Mouse (Mus musculus) small intestine, adult 2 months (tissue): ENCODE measurements around the gene Commd6. TPM values are rescaled to one million over a fixed set of nuclear protein-coding genes. Genes with fewer than 3 reads are reported as not detected.
A peak's percentile ranks its signal among the peaks of the same experiment; 100 is the strongest.

Experiments
- H3K27ac ChIP-seq: fragments of 200-500 bp; 2 replicates; pipeline ENCODE4 v1.5.1; 2012; ENCODE audit warnings: low read depth, low read length, control low read depth, inconsistent platforms; ENCODE audit not compliant: insufficient read depth
- H3K27me3 ChIP-seq: fragments of 200-500 bp; 2 replicates; pipeline ENCODE4 v1.6.1; 2012; ENCODE audit warnings: mild to moderate bottlenecking, moderate library complexity, low read length, inconsistent platforms; ENCODE audit not compliant: control insufficient read depth, insufficient read depth
- H3K36me3 ChIP-seq: fragments of 200-500 bp; 2 replicates; pipeline ENCODE4 v1.6.1; 2012; ENCODE audit warnings: mild to moderate bottlenecking, low read length, control low read depth, inconsistent platforms; ENCODE audit not compliant: control insufficient read depth, insufficient read depth
- H3K4me1 ChIP-seq: fragments of 200-500 bp; 2 replicates; pipeline ENCODE4 v1.6.1; 2012; ENCODE audit warnings: low read length, inconsistent platforms, mixed read lengths; ENCODE audit not compliant: control insufficient read depth, insufficient read depth, insufficient read length
- H3K4me3 ChIP-seq: fragments of 200-500 bp; 2 replicates; pipeline ENCODE4 v1.5.1; 2012; ENCODE audit warnings: low read depth, mild to moderate bottlenecking, control low read depth, inconsistent platforms, low read length, moderate library complexity
- CTCF ChIP-seq: fragments of 200-500 bp; IDR thresholded peaks from 2 replicates; pipeline ENCODE4 v1.5.1; 2012; ENCODE audit warnings: low read depth, mild to moderate bottlenecking, control low read depth, inconsistent platforms, low read length, moderate library complexity, mixed read lengths; ENCODE audit not compliant: insufficient replicate concordance, insufficient read length; ENCODE audit errors: extremely low read depth
- POLR2A ChIP-seq: fragments of 200-500 bp; IDR thresholded peaks from 2 replicates; pipeline ENCODE4 v1.6.1; 2012; ENCODE audit warnings: low read depth, mild to moderate bottlenecking, control low read depth, inconsistent platforms, low read length, moderate library complexity
- WGBS: fragments of 180-500 bp; shearing (Covaris S2); methylation state at CpG from one replicate; pipeline ENCODE4 v1.1.7; 2018; 5-methylcytosine and 5-hydroxymethylcytosine counted together
- polyA plus RNA-seq: library from polyadenylated mRNA; depleted of rRNA; stranded (reverse); fragments of >200 nt; gene quantifications from 2 replicates; pipeline ENCODE4 v1.2.3, GENCODE M21; 2012

Gene Commd6
- polyA plus RNA-seq, 1 experiment, result 9.2 TPM

DNA sequence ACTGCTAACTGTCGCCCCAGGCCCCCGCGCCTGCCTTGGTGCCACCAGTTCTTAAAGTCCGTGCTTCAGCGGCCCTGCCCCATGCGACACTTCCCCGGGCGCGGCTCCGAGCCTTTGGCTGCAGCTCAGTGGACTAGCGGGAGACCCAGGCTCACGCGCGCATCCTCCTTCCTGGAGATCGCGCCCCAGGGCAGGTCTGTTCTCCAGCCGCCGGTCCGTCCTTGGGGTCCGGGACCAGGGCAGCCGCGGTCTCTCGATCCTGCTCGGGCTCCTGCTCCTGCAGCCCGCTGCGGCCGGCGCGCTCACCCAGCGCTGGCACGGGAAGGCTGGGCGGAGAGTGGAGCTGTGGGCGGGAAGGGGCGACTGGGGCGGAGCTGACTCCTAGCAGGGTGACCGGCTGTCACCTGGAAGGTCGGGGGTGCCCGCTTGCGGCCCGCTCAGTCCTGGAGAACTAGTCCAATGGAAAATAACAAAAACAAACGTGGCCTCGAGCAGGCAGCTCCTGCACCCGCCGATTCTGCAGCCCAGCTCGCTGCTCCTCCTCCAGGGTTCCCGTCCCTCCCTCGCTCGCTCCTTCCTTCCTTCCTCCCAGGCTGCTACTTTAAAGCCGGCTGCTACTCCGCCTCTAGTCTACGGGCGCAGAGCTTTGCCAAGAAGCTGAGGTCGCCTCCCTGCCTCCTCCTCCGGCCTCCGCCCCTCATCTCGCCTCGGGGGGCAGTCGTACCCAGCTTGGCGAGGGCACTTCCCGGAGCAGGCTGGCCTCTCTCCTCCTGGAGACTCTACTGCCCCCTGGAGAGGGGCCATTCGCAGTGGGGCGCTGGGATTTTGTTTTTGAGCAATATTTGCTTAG, 31.7 kb downstream of the Commd6 start, which contains the start of gene Tbc1d4:
Tbc1d4 (minus strand) TSS at position 673 of the 850 bp plus-strand sequence.
- Histone ChIP-seq H3K27ac (peak within 1 kb of the TSS; percentile 26; the same call in 1 of the 2 replicates), H3K36me3 (no peaks in the 10 kb centered on the region), H3K4me3 (peak within 1 kb of the TSS; percentile 72), H3K27me3 (peaks cover 9% of the 10 kb centered on the region; the same call in 1 of the 2 replicates), H3K4me1 (peaks cover 8% of the 10 kb centered on the region; the same call in 1 of the 2 replicates)
- TF ChIP-seq CTCF (peak; percentile 57; the same call in 1 of the 2 replicates), POLR2A (0 out of 2 replicates have a peak, but pooled peaks have one; percentile 14)
- under 1% methylated on average over 62 of the region's 62 CpGs for WGBS

- H3K36me3 ChIP-seq, result no peaks in the 10 kb centered on the region
- H3K27ac ChIP-seq, result no peak overlapping the region
- H3K4me3 ChIP-seq, result peak overlapping the region; percentile 72
- TF ChIP-seq CTCF, result no peak
- TF ChIP-seq POLR2A, result no peak
- H3K27me3 ChIP-seq, result peaks cover 9% of the 10 kb centered on the region; the same call in 1 of the 2 replicates
- H3K4me1 ChIP-seq, result peaks cover 8% of the 10 kb centered on the region; the same call in 1 of the 2 replicates
- WGBS, result under 1% methylated on average over 62 of the region's 62 CpGs
Measured at GRCm38 (mm10) chr14:101607631-101608518, 32.6 kb downstream of the Commd6 start.

- Histone ChIP-seq H3K27me3 (peaks cover 9% of the 10 kb centered on the region; the same call in 1 of the 2 replicates), H3K36me3 (no peaks in the 10 kb centered on the region), H3K27ac (no peak overlapping the region), H3K4me3 (no peak overlapping the region), H3K4me1 (peaks cover 8% of the 10 kb centered on the region; the same call in 1 of the 2 replicates)
- 52% methylated on average over 2 of the region's 2 CpGs for WGBS
- TF ChIP-seq POLR2A (no peak), CTCF (no peak)
Measured at GRCm38 (mm10) chr14:101605843-101606242, 34.6 kb downstream of the Commd6 start.

DNA sequence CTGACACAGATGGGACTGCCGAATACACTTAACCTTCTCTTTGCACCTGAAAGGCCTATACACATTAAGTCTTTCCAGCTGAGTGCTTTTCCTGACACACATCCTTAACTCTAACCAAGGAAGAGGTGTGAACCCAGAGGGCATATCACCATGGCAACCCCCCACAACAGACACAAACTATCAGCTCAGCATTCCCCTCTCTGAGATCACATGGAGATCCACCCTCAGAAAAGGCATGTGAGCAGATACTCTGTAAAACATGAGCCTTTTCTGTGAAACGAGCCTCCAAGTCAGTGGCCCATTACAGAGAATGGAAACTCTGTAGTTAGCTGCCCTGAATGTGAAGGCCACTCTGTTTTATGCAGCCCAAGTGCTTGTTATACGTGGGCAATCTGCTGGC, 37.6 kb downstream of the Commd6 start:
- no peak overlapping the region for H3K4me3 ChIP-seq
- no peak overlapping the region for H3K27ac ChIP-seq
- no peaks in the 10 kb centered on the region for H3K36me3 ChIP-seq
- H3K27me3 ChIP-seq, result peaks cover 5% of the 10 kb centered on the region; the same call in 1 of the 2 replicates
- 0 out of 2 replicates have a peak, but pooled peaks cover 5% of the 10 kb centered on the region for H3K4me1 ChIP-seq
- TF ChIP-seq POLR2A (no peak), CTCF (no peak)
- WGBS, result 71% methylated on average over 3 of the region's 3 CpGs

DNA sequence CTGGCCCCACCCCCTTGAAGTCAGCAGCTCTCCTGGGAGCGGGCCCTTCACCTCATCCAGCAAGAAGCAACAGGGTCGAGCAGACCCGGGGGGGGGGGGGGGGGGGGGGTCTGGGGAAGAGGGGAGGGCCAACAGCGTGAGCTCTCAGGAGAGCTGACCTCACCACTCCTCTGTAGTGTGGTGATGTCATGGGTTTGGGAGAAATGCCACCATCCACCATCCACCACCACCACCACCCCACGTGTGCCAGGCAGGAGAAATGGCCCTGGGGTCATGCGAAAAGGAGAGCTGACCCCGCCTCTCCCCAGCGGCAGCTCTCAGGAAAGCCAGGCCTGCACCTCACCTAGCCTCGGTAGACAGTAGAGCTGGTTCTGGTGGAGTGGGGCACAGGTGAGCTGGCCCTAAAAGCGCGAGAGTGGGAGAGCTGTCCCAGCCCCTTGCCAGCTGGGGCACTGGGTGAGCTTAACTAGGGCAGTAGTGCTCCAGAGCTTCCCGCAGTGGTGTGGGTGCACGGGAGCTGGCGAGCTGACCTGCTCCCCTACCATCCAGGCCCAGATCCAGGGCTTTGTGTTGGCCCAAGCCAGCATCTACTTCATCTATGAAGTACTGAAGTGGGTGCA, 43.3 kb downstream of the Commd6 start:
- Histone ChIP-seq H3K4me1 (no peaks in the 10 kb centered on the region), H3K36me3 (no peaks in the 10 kb centered on the region), H3K27ac (no peak overlapping the region), H3K27me3 (no peaks in the 10 kb centered on the region), H3K4me3 (no peak overlapping the region)
- 88% methylated on average over 14 of the region's 14 CpGs for WGBS
- TF ChIP-seq CTCF (no peak), POLR2A (no peak)

GRCm38 (mm10) chr14:101596691-101597090, 43.8 kb downstream of the Commd6 start:
- H3K27ac ChIP-seq, result no peak overlapping the region
- H3K27me3 ChIP-seq, result no peaks in the 10 kb centered on the region
- no peaks in the 10 kb centered on the region for H3K4me1 ChIP-seq
- H3K4me3 ChIP-seq, result no peak overlapping the region
- no peak for TF ChIP-seq CTCF
- no peak for TF ChIP-seq POLR2A
- H3K36me3 ChIP-seq, result no peaks in the 10 kb centered on the region
- 96% methylated on average over 9 of the region's 9 CpGs for WGBS
